Mouse (Mus musculus): Measurements from ENCODE around the gene Tars2. TPM values are rescaled to one million over a fixed set of nuclear protein-coding genes. Genes with fewer than 3 reads are reported as not detected.

Tars2 gene
- polyA plus RNA-seq, 1 experiment from 2014 or later = 52.2 TPM

DNA sequence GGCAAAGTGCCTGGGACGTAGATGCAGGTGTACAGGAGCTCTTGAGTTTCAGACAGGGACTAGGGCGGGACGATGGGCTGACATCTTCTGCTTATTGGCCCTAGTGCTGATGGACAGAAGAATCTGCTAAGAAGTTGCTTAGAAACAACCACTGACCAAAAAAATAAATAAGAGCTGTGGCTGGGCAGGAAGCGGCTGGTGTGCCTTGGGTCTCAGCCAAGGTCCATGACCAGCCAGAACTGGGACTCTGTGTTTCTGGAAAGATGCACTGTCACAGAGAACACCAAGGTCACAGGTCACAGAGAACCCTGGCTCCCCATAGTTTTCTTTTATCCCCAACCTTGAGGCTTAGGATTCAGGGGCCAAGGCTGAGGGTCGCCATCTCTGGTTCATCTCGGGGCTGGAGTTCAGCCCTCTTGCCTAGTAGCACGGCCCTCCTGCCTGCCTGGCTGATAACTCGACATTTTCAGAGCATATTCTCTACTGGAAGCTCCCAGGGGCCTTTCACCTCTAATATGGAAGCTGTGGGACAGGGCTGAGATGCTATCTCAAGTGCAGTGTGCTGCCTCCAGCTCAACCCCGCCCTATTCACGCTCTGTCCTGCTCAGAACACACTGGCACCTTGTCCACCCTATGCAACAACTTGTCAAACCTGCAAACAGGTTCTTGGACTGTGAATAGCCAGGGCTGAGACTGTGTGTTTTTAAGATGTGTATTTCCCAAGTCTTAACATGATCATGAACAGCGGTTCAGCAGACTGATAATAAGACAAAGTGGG lies 27.1 kb downstream of the Tars2 start:
- no peak overlapping the region for H3K4me2 ChIP-seq (replicated peaks)
- no peaks in the 10 kb centered on the region for H3K9me3 ChIP-seq
- ATAC-seq (ENCODE audit: insufficient number of reproducible peaks, insufficient read depth, low FRiP score, low TSS enrichment) = no peak
- no peak overlapping the region for H3K27ac ChIP-seq
- H3K9ac ChIP-seq = no peak overlapping the region
- H3K36me3 ChIP-seq = peaks cover 15% of the 10 kb centered on the region
- 87% methylated on average over 11 of the region's 11 CpGs for WGBS
- no peaks in the 10 kb centered on the region for H3K4me1 ChIP-seq
- no peak overlapping the region for H3K4me3 ChIP-seq
- no peaks in the 10 kb centered on the region for H3K27me3 ChIP-seq

- no peak overlapping the region for H3K9ac ChIP-seq
- H3K27ac ChIP-seq = no peak overlapping the region
- peaks cover 15% of the 10 kb centered on the region for H3K36me3 ChIP-seq
- ATAC-seq (ENCODE audit: insufficient number of reproducible peaks, insufficient read depth, low FRiP score, low TSS enrichment) = no peak
- H3K4me2 ChIP-seq (replicated peaks) = no peak overlapping the region
- 98% methylated on average over 9 of the region's 9 CpGs for WGBS
- no peak overlapping the region for H3K4me3 ChIP-seq
- H3K27me3 ChIP-seq = no peaks in the 10 kb centered on the region
- no peaks in the 10 kb centered on the region for H3K4me1 ChIP-seq
- H3K9me3 ChIP-seq = no peaks in the 10 kb centered on the region
These were observed 27.7 kb downstream of the Tars2 start for GRCm38 (mm10) chr3:95732297-95732696.

DNA sequence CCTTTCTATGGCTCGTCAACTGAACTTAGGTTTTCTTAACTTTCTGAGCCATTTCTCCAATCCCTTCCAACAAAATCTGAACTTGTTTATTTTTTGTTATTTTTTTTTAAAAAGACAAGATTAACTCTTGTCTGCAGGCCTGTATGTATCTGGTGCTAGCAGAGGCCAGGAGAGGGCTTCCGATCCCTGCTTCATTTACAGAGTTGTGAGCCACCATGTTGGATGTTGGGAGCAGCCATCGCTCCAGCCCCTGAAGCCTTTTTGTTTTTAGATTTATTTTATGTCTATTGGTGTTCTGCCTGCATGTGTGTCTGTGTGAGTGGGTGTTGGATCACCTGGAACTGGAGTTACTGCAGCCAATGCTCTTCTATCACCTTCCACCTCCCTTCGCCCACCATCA lies 28.2 kb downstream of the Tars2 start:
- no peaks in the 10 kb centered on the region for H3K4me1 ChIP-seq
- 79% methylated on average over 4 of the region's 4 CpGs for WGBS
- H3K4me2 ChIP-seq (replicated peaks) = no peak overlapping the region
- peaks cover 15% of the 10 kb centered on the region for H3K36me3 ChIP-seq
- no peak for ATAC-seq (ENCODE audit: insufficient number of reproducible peaks, insufficient read depth, low FRiP score, low TSS enrichment)
- no peak overlapping the region for H3K9ac ChIP-seq
- no peak overlapping the region for H3K27ac ChIP-seq
- no peaks in the 10 kb centered on the region for H3K27me3 ChIP-seq
- no peaks in the 10 kb centered on the region for H3K9me3 ChIP-seq
- H3K4me3 ChIP-seq = no peak overlapping the region

- WGBS = 75% methylated on average over 7 of the region's 7 CpGs
- H3K9me3 ChIP-seq = no peaks in the 10 kb centered on the region
- no peak overlapping the region for H3K27ac ChIP-seq
- peaks cover 5% of the 10 kb centered on the region; the same call in 1 of the 2 replicates for H3K36me3 ChIP-seq
- H3K4me3 ChIP-seq = no peak overlapping the region
- no peak overlapping the region for H3K9ac ChIP-seq
- ATAC-seq (ENCODE audit: insufficient number of reproducible peaks, insufficient read depth, low FRiP score, low TSS enrichment) = no peak
- H3K4me2 ChIP-seq (replicated peaks) = no peak overlapping the region
- no peaks in the 10 kb centered on the region for H3K27me3 ChIP-seq
- no peaks in the 10 kb centered on the region for H3K4me1 ChIP-seq
These were observed 29.6 kb downstream of the Tars2 start for GRCm38 (mm10) chr3:95730431-95730830.

GRCm38 (mm10) chr3:95728906-95729305 lies 31.1 kb downstream of the Tars2 start:
- no peak overlapping the region for H3K27ac ChIP-seq
- no peaks in the 10 kb centered on the region for H3K27me3 ChIP-seq
- no peaks in the 10 kb centered on the region for H3K4me1 ChIP-seq
- H3K36me3 ChIP-seq = no peaks in the 10 kb centered on the region
- H3K4me3 ChIP-seq = no peak overlapping the region
- no peak for ATAC-seq (ENCODE audit: insufficient number of reproducible peaks, insufficient read depth, low FRiP score, low TSS enrichment)
- WGBS = 76% methylated on average over 2 of the region's 2 CpGs
- H3K4me2 ChIP-seq (replicated peaks) = no peak overlapping the region
- no peak overlapping the region for H3K9ac ChIP-seq
- no peaks in the 10 kb centered on the region for H3K9me3 ChIP-seq

- Histone ChIP-seq H3K9ac (no peak overlapping the region), H3K4me3 (no peak overlapping the region), H3K27ac (no peak overlapping the region), H3K27me3 (no peaks in the 10 kb centered on the region), H3K36me3 (no peaks in the 10 kb centered on the region), H3K9me3 (no peaks in the 10 kb centered on the region), H3K4me2 (replicated peaks) (no peak overlapping the region), H3K4me1 (no peaks in the 10 kb centered on the region)
- ATAC-seq (ENCODE audit: insufficient number of reproducible peaks, insufficient read depth, low FRiP score, low TSS enrichment) = no peak
- WGBS = 44% methylated on average over 7 of the region's 7 CpGs
These were observed 33.2 kb downstream of the Tars2 start for GRCm38 (mm10) chr3:95726696-95727358.

DNA sequence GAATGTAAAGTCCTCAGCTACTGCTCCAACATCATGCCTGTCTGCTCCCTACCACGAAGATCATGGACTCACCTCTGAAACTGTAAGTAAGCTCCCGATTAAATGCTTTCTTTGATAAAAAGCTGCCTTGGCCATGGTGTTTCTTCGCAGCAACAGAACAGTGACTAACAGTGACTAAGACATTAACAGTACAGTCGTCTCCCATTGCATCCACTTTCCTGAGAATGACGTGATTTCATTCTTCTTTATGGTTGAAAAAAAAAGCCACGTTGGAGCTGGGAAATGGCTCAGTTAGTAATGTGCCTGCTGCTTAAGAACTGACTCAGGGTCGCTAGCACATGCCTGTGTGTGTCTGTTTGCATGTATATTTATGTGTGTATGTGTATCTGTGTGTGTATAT lies 34.1 kb downstream of the Tars2 start:
- Histone ChIP-seq H3K36me3 (no peaks in the 10 kb centered on the region), H3K9ac (no peak overlapping the region), H3K4me1 (no peaks in the 10 kb centered on the region), H3K27me3 (no peaks in the 10 kb centered on the region), H3K4me2 (replicated peaks) (no peak overlapping the region), H3K4me3 (no peak overlapping the region), H3K9me3 (no peaks in the 10 kb centered on the region), H3K27ac (no peak overlapping the region)
- WGBS = 84% methylated on average over 7 of the region's 7 CpGs
- ATAC-seq (ENCODE audit: insufficient number of reproducible peaks, insufficient read depth, low FRiP score, low TSS enrichment) = no peak

DNA sequence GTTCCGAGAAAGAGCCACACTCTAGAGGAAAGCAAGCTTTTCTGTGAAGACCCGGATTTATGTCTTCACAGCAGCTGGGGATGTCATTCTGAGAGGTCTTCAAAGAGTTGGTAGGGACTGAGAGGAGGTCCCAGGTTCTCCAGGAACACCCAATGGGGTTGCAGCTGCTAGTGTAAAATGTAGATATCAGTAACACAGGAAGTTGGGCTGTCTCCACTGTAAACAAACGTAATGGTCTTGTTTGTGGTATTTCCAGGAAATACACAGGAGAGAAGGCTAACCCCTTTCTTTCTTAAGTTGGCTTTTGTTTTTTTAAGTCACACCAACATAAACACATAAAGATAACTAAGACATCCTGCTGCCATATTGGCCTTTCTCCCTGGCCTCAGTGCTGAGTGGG lies 37.6 kb downstream of the Tars2 start:
- no peak overlapping the region for H3K4me3 ChIP-seq
- WGBS = 62% methylated on average over 3 of the region's 3 CpGs
- no peak for ATAC-seq (ENCODE audit: insufficient number of reproducible peaks, insufficient read depth, low FRiP score, low TSS enrichment)

DNA sequence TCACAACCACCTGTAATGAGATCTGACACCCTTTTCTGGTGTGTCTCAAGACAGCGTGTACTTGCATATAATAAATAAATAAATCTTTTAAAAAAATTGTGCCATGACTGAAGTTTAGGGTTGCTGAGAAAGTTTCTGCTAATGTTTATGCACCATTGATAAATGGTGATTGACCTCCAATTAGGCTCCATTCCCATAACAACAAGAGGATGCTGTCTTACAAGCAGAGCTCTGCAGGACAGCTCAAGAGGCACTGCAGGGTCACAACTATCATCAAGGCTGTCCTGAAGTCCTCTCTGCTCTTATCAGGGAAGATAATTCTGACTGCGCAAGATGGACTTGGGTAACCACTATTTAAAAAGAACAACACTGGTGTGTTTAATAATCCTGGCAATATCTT lies 41.9 kb downstream of the Tars2 start:
- Histone ChIP-seq H3K9ac (no peak overlapping the region), H3K27ac (no peak overlapping the region), H3K4me1 (no peaks in the 10 kb centered on the region), H3K27me3 (no peaks in the 10 kb centered on the region), H3K9me3 (no peaks in the 10 kb centered on the region), H3K4me3 (no peak overlapping the region), H3K36me3 (no peaks in the 10 kb centered on the region), H3K4me2 (replicated peaks) (no peak overlapping the region)
- ATAC-seq (ENCODE audit: insufficient number of reproducible peaks, insufficient read depth, low FRiP score, low TSS enrichment) = no peak
- 88% methylated on average over 2 of the region's 2 CpGs for WGBS

More for the DNA sequence above, 37.6 kb downstream of the Tars2 start:
- Histone ChIP-seq H3K27me3 (no peaks in the 10 kb centered on the region), H3K4me2 (replicated peaks) (no peak overlapping the region), H3K9me3 (no peaks in the 10 kb centered on the region), H3K4me1 (no peaks in the 10 kb centered on the region), H3K27ac (no peak overlapping the region), H3K9ac (no peak overlapping the region), H3K36me3 (no peaks in the 10 kb centered on the region)

DNA sequence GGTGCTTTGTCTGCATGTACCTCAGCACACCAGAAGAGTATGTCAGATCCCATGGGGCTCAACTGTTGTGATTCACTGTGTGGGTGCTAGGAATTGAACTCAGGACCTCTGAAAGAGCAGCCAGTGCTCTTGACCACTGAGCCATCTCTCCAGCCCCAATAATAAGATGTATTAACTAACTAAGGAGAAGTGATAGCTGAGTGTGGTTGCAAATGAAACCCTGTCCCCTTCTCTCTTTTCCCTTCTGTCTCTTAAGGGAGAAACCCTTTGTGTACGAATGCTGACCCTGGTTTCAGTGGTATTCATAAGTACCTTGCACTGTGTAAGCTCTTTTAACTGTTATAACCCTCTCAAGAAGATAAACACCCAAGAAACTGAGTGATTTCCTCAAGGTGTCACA lies 43.9 kb downstream of the Tars2 start:
- Histone ChIP-seq H3K27me3 (no peaks in the 10 kb centered on the region), H3K4me3 (no peak overlapping the region), H3K4me2 (replicated peaks) (no peak overlapping the region), H3K27ac (no peak overlapping the region), H3K36me3 (no peaks in the 10 kb centered on the region), H3K9ac (no peak overlapping the region), H3K4me1 (no peaks in the 10 kb centered on the region), H3K9me3 (no peaks in the 10 kb centered on the region)
- 78% methylated on average over 1 of the region's 1 CpGs for WGBS
- no peak for ATAC-seq (ENCODE audit: insufficient number of reproducible peaks, insufficient read depth, low FRiP score, low TSS enrichment)

DNA sequence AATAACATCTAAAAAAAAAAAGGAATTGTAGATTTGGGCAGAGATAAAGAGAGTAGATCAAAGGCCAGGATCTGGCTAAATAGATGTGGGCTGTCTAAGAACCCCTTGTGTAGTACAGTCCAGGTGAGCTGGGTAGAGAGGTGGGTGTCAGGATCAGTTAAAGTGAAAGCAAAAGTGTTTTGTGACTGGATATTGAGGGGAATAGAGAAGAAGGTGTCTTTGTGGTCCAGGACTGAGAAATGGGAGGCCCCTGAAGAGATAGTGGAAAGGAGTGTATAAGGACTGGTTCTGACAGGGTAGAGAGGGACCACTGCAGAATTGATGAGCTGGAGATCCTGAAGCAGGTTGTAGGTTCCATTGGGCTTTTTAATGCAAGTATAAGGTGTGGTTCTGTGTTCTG lies 50.0 kb downstream of the Tars2 start:
- H3K4me3 ChIP-seq = no peak overlapping the region
- 0 out of 2 replicates have a peak, but pooled peaks cover 3% of the 10 kb centered on the region for H3K4me1 ChIP-seq
- no peak overlapping the region for H3K4me2 ChIP-seq (replicated peaks)
- H3K27me3 ChIP-seq = no peaks in the 10 kb centered on the region
- no peak for ATAC-seq (ENCODE audit: insufficient number of reproducible peaks, insufficient read depth, low FRiP score, low TSS enrichment)
- H3K9ac ChIP-seq = no peak overlapping the region
- H3K9me3 ChIP-seq = no peaks in the 10 kb centered on the region
- no peaks in the 10 kb centered on the region for H3K36me3 ChIP-seq
- H3K27ac ChIP-seq = no peak overlapping the region

DNA sequence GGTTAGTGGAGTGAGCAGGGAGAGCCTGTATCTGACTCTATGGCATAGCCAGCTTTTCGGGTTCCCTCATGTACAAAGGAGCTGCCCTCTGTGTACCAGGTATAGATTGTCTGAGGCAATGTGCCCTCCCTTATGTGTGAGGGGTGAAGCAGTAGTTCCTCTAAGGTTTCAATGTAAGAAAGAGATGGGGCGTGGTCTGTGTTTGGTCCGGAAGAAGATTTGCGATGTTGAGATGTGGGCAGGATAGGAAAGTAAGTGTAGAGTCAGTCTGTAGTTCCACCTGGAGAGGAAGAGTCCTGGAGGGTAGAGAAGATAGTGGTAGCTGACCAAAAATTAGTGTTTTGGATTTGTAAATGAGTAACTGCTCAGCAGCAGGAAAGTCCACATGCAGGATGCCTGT lies 51.0 kb downstream of the Tars2 start:
- WGBS = 94% methylated on average over 4 of the region's 4 CpGs
- Histone ChIP-seq H3K9me3 (no peaks in the 10 kb centered on the region), H3K27ac (no peak overlapping the region), H3K4me1 (0 out of 2 replicates have a peak, but pooled peaks cover 3% of the 10 kb centered on the region), H3K4me3 (no peak overlapping the region), H3K36me3 (no peaks in the 10 kb centered on the region), H3K9ac (no peak overlapping the region), H3K4me2 (replicated peaks) (no peak overlapping the region), H3K27me3 (no peaks in the 10 kb centered on the region)
- no peak for ATAC-seq (ENCODE audit: insufficient number of reproducible peaks, insufficient read depth, low FRiP score, low TSS enrichment)
